Mouse (Mus musculus) megakaryocyte, embryonic 14.5 days (primary cell): ENCODE data around the gene Gm20388. TPM values are rescaled to one million over a fixed set of nuclear protein-coding genes. Genes with fewer than 3 reads are reported as not detected.

Experiments
- H3K27me3 ChIP-seq: replicated peaks from 2 replicates; pipeline ENCODE3; 2012; ENCODE audit warnings: inconsistent platforms
- H3K36me3 ChIP-seq: replicated peaks from 2 replicates; pipeline ENCODE3; 2012; ENCODE audit warnings: low read length, inconsistent platforms, mixed read lengths
- H3K4me1 ChIP-seq: 2 replicates; pipeline ENCODE4 v1.6.1; 2012; ENCODE audit warnings: inconsistent platforms
- H3K4me3 ChIP-seq: replicated peaks from 2 replicates; pipeline ENCODE3; 2012; ENCODE audit warnings: moderate library complexity, mild to moderate bottlenecking, inconsistent platforms
- H3K9me3 ChIP-seq: 2 replicates; pipeline ENCODE4 v1.6.1; 2012; ENCODE audit warnings: inconsistent platforms
- FLI1 ChIP-seq: IDR thresholded peaks from 2 replicates; pipeline ENCODE4 v1.6.1; 2012; ENCODE audit warnings: low read length, inconsistent platforms, mixed read lengths
- GATA1 ChIP-seq: IDR thresholded peaks from 3 replicates; pipeline ENCODE4 v1.6.1; 2012; ENCODE audit warnings: mixed read lengths, low read length, inconsistent platforms, borderline replicate concordance
- polyA plus RNA-seq: library from polyadenylated mRNA; stranded (reverse); fragments of >175 nt; gene quantifications from 2 replicates; pipeline ENCODE4 v1.2.3, GENCODE M21; 2012; ENCODE audit warnings: low replicate concordance; ENCODE audit not compliant: insufficient read depth

Gm20388 gene
- polyA plus RNA-seq, 1 experiment: 111 TPM

- no peak for TF ChIP-seq FLI1
- no peak for TF ChIP-seq GATA1
- Histone ChIP-seq H3K27me3 (no peaks in the 10 kb centered on the region), H3K9me3 (no peaks in the 10 kb centered on the region), H3K4me1 (peaks cover 30% of the 10 kb centered on the region), H3K4me3 (no peak overlapping the region), H3K36me3 (peaks cover 45% of the 10 kb centered on the region)
Measured at GRCm38 (mm10) chr8:119931317-119931716, 20.7 kb downstream of the Gm20388 start.

GRCm38 (mm10) chr8:119933681-119934080 is 23.0 kb downstream of the Gm20388 start:
- peaks cover 67% of the 10 kb centered on the region for H3K36me3 ChIP-seq
- H3K9me3 ChIP-seq: no peaks in the 10 kb centered on the region
- H3K4me3 ChIP-seq: no peak overlapping the region
- no peak for TF ChIP-seq GATA1
- TF ChIP-seq FLI1: no peak
- no peaks in the 10 kb centered on the region for H3K27me3 ChIP-seq
- H3K4me1 ChIP-seq: peaks cover 16% of the 10 kb centered on the region

GRCm38 (mm10) chr8:119935541-119935940 is 24.9 kb downstream of the Gm20388 start:
- no peak for TF ChIP-seq FLI1
- TF ChIP-seq GATA1: no peak
- peaks cover 86% of the 10 kb centered on the region for H3K36me3 ChIP-seq
- H3K4me1 ChIP-seq: peaks cover 9% of the 10 kb centered on the region
- no peaks in the 10 kb centered on the region for H3K9me3 ChIP-seq
- no peaks in the 10 kb centered on the region for H3K27me3 ChIP-seq
- H3K4me3 ChIP-seq: no peak overlapping the region

- H3K4me3 ChIP-seq: no peak overlapping the region
- no peaks in the 10 kb centered on the region for H3K9me3 ChIP-seq
- peaks cover 10% of the 10 kb centered on the region for H3K4me1 ChIP-seq
- TF ChIP-seq GATA1 (no peak), FLI1 (no peak)
- H3K27me3 ChIP-seq: no peaks in the 10 kb centered on the region
- H3K36me3 ChIP-seq: peaks cover 92% of the 10 kb centered on the region
Measured at GRCm38 (mm10) chr8:119938481-119938880, 27.8 kb downstream of the Gm20388 start.

- peaks cover 16% of the 10 kb centered on the region for H3K4me1 ChIP-seq
- no peaks in the 10 kb centered on the region for H3K9me3 ChIP-seq
- no peak for TF ChIP-seq FLI1
- no peak for TF ChIP-seq GATA1
- H3K36me3 ChIP-seq: peaks cover 92% of the 10 kb centered on the region
- no peaks in the 10 kb centered on the region for H3K27me3 ChIP-seq
- no peak overlapping the region for H3K4me3 ChIP-seq
Measured at GRCm38 (mm10) chr8:119939336-119939735, 28.7 kb downstream of the Gm20388 start.

- H3K4me1 ChIP-seq: peaks cover 25% of the 10 kb centered on the region
- H3K4me3 ChIP-seq: no peak overlapping the region
- H3K9me3 ChIP-seq: no peaks in the 10 kb centered on the region
- TF ChIP-seq GATA1: no peak
- no peak for TF ChIP-seq FLI1
- H3K36me3 ChIP-seq: peaks cover 94% of the 10 kb centered on the region
- no peaks in the 10 kb centered on the region for H3K27me3 ChIP-seq
Measured at GRCm38 (mm10) chr8:119941471-119941870, 30.8 kb downstream of the Gm20388 start.

- Histone ChIP-seq H3K9me3 (no peaks in the 10 kb centered on the region), H3K27me3 (no peaks in the 10 kb centered on the region), H3K4me1 (peaks cover 31% of the 10 kb centered on the region), H3K4me3 (no peak overlapping the region), H3K36me3 (peaks cover 95% of the 10 kb centered on the region)
- no peak for TF ChIP-seq GATA1
Measured at GRCm38 (mm10) chr8:119943616-119944015, 33.0 kb downstream of the Gm20388 start.

- Histone ChIP-seq H3K36me3 (peaks cover 95% of the 10 kb centered on the region), H3K9me3 (no peaks in the 10 kb centered on the region), H3K4me3 (no peak overlapping the region), H3K27me3 (no peaks in the 10 kb centered on the region), H3K4me1 (peaks cover 31% of the 10 kb centered on the region)
- TF ChIP-seq FLI1 (no peak), GATA1 (no peak)
Measured at GRCm38 (mm10) chr8:119944096-119944811, 33.6 kb downstream of the Gm20388 start.

- Histone ChIP-seq H3K9me3 (no peaks in the 10 kb centered on the region), H3K27me3 (no peaks in the 10 kb centered on the region), H3K4me3 (no peak overlapping the region), H3K4me1 (peaks cover 31% of the 10 kb centered on the region), H3K36me3 (peaks cover 93% of the 10 kb centered on the region)
- TF ChIP-seq FLI1 (no peak), GATA1 (no peak)
Measured at GRCm38 (mm10) chr8:119946326-119946865, 35.8 kb downstream of the Gm20388 start.

- Histone ChIP-seq H3K9me3 (no peaks in the 10 kb centered on the region), H3K36me3 (peaks cover 93% of the 10 kb centered on the region), H3K4me1 (peaks cover 25% of the 10 kb centered on the region), H3K4me3 (no peak overlapping the region), H3K27me3 (no peaks in the 10 kb centered on the region)
- TF ChIP-seq FLI1 (no peak), GATA1 (no peak)
Measured at GRCm38 (mm10) chr8:119947653-119948052, 37.0 kb downstream of the Gm20388 start.
